Mouse (Mus musculus) yolk sac, embryonic 10.5 days (tissue): ENCODE data around the gene Hist1h4f.

Source experiments
- DNase-seq: peaks from one replicate; pipeline ENCODE4 v3.0.0-alpha.2; 2017; ENCODE audit warnings: low spot score

Hist1h4f gene

DNA sequence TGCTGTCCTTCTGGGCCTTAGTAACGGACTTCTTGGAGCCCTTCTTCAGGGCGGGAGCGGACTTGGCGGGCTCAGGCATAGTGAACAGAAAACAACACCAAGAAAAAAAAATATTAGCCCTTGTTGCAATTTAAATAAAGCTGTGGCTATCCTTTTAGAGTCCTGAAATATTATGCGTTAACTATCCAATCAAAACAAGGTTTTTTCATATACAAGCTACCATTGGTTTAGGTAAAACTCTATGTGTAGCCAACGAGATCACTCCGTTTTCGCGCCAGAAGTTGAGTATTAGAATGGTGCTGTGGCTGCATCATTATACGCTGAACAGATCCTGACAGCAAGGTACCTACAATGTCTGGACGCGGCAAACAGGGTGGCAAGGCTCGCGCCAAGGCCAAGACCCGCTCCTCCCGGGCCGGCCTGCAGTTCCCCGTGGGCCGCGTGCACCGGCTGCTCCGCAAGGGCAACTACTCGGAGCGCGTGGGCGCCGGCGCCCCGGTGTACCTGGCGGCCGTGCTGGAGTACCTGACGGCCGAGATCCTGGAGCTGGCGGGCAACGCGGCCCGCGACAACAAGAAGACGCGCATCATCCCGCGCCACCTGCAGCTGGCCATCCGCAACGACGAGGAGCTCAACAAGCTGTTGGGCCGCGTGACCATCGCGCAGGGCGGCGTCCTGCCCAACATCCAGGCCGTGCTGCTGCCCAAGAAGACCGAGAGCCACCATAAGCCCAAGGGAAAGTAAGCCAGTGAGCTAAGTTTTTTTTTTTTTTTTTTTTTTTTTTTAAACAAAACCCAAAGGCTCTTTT lies 17.7 kb downstream of the Hist1h4f start, which contains the start of gene Hist1h2af:
Gene Hist1h2af, plus strand, starts transcription at position 347 of the 808 bp plus-strand sequence.
- peak; percentile 89 for DNase-seq

DNA sequence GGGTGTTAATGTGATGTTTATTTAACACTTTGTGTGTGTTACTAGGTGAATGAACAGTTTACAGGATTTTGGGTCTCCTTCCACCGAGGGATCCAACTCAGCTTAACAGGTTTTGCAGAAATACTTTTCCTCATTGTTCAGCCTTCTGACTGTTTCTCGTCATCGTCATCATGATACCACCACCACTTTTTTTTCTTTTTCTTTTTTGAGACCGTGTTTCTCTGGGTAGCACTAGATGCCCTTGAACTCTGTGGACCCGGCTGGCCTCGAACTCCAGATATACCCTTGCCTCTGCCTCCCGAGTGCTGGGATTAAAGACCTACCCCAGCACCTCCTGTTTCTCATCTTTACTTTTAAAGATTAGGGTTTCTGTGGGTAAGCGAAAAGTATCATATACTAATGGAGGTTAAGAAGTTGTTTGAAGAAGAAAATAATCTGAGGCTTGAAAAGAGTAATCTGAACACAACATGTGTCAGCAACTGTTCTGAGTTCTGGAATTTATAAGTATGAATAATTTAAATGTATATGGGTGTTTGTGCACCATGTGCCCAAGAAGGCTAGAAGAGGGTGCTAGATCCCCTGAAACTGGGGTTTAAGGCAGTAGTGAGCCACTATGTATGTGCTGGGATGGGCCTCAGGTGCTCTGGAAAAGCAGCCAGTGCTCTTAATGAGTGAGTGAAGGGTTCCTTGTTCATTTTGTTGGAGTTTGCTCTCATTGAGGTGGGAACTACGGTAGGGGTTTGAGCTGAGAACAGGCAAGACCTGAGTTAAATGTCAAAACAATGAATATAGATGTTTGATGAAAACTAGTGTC lies 19.0 kb downstream of the Hist1h4f start:
- DNase-seq: peak; percentile 53

DNA sequence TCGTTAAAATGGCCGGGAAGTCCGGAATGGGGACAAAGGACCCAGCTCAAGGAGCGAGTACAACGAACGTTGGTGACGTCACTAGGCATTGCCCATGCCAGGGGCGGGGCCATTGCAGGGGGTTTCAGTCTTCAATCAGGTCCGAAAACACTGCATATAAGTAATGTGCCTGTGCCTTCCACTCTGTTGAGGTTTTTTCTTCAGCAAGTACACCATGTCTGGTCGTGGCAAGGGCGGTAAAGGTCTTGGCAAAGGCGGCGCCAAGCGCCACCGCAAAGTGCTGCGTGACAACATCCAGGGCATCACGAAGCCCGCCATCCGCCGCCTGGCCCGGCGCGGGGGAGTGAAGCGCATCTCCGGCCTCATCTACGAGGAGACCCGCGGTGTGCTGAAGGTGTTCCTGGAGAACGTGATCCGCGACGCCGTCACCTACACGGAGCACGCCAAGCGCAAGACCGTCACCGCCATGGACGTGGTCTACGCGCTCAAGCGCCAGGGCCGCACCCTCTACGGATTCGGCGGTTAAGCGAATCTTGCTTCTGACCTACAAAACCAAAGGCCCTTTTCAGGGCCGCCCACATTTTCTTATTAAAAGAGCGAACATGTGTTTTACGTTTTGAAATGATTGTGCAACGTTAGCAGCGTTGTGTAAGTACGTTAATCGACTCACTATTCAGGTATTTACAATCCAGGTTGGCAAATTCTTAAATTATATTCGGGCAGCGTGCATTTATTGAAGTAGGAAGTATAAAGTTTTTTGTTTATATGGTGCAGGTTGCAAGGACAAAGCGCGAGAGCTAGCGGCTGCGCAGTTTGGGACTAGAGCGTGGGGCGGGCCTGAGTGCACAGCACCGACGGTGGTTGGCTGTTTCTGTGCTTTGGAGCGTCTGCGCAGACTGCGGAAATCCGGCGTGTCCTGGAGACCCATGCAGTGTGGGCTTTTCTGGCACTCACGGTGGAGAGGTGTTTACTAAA lies 20.3 kb downstream of the Hist1h4f start, which contains the start of gene Hist1h4h:
Gene Hist1h4h, plus strand, starts transcription at position 150 of the 975 bp plus-strand sequence.
- peak; percentile 98 for DNase-seq

DNA sequence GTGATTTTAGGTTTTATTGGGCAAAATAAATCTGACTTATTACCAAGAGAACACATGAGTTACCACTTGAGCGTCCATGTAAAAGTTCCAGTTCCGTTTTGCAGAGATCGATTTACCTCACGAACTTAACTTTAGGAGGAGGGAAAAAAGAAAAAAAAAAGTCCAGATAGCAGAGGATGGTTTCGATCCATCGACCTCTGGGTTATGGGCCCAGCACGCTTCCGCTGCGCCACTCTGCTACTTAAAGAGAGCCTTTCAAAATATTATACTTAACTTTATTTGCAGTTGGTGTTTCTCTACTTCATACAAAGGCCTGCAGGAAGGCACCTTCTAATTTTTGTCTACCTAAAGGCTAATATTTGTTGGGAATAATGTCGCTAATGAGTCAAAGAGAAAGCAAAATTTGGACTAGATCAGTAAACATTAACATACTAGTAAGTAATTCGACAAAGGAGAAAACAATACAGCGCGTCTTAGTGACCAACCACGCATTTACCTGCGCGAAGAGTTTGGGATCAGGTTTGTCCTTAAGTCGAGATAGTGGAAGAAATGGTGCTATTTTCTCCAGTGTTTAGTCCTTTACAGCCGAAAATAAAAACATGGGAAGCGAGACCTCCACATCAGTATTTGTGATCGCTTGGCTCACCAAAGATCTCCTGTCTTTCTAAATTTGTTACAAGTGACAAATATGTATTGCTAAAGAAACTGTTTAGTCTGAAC lies 21.1 kb downstream of the Hist1h4f start:
- DNase-seq: peak; percentile 82

DNA sequence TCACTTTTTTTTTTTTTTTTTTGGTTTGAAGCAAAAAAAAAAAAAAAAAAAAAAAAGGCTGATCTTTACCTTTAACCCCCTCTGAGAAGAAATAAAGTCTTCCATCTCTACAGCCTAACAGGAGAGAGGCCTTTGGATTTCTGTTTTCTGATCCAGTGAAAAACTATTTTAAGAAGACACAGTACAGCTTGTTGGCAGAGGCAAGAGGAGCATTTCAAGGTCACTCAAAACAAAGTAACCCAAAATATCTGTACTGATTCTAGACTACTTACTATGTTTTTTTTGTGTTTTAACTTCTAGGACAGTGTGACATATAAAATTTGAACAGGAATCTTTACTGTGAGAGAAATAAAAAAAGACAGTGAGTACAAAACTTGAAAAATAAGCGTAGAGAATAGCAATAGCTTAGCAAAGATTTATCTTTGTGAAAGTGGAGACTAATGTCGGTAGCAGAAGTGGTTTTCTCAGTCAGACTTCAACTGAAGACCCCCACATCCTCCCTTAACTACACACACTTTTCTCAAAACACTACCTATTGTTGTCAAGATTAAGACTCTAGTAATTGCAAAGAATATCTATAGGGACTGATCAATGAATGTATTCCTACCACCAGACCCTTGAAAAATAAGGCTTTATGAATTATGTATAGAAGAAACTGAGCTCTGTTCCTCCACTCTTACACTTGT lies 21.8 kb downstream of the Hist1h4f start:
- DNase-seq: no peak

DNA sequence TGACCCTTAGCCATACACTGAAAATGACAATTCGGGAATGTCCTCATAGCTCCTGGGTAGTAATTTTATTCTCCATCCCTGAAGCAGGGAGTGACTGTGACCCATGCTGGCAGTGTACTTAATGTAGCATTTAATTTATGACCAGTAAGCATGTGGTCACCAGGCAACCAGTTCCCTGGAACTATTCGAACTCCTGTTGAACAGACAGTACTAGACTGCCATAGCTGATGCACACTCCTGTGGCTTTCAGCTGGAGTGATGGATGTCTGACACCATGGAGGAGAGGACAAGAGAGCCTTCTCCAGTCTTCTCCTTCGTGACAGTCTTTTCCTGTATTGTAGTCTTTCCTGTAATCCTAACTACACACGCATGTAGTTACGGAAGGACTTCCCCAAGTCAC lies 22.4 kb downstream of the Hist1h4f start:
- DNase-seq: no peak

DNA sequence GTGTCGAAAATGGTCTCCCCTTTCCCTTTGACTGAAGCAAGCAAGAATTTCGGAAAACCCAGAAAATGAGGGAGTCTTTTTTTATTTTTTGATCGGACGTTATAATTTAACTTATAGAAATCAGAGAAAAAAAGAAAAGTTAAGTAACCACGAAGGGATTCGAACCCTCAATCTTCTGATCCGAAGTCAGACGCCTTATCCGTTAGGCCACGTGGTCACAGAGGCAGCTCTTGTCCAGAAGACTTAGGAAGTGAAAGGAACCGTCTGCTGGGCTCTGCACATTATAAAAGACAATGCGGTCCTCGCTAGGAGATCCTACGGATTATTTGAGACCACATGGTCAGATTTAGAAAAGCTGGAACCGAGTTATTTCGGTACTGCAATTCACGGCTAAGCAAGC lies 25.1 kb downstream of the Hist1h4f start:
- DNase-seq: peak; percentile 88

DNA sequence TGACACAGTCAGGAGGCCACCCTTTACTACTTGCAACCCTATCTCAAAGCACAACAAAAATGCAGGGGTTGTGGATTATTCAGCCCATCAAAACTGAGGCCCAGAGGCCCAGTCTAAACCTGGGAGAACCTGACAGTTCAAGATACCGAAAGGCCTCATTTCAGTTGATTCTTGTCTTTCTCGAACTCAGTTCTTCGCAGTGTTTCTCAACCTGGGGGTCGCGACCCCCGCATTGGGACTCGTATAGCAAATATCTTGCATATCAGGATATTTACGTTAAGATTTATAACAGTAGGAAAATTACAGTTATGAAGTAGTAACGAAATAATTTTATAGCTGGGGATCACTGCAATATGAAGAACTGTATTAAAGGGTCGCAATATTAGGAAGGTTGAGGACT lies 25.5 kb downstream of the Hist1h4f start:
- no peak for DNase-seq

DNA sequence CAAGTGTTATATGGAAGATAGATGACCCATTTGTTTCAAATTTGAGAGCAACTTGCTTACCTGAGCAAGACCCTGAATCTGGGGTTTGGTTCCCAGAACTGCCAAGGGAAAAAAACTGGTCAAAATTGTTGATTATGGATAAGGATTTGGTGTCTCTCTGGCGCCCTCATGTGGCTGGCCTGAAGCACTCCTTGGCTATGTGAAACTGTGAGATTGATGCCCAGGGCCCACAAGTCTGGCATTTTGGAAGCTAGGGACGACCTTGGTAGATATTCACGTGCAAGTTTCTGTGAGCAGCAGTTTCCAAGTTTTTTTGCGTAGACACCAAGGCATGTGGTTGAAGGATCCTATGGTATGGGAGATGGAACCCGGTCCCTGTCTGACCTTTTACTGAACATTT lies 26.8 kb downstream of the Hist1h4f start:
- peak; percentile 76 for DNase-seq

DNA sequence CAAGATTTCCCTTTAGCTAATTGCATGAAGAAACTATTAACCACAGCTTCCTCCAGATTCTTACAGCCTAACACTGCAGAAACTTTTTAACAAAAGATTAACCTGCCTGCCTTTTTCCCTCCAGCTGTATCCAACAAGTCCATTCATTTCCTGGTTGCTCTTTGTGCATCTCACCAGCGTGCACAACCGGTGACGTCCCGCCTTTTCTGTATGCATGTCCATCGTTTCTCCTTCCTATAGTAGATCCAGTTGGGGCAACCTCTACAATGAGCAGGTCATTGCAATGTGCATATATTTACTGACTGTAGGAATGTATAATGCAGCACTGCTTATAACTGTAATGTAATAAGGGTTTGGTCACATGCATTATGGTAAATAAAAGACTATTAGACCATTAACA lies 27.5 kb downstream of the Hist1h4f start:
- no peak for DNase-seq

DNA sequence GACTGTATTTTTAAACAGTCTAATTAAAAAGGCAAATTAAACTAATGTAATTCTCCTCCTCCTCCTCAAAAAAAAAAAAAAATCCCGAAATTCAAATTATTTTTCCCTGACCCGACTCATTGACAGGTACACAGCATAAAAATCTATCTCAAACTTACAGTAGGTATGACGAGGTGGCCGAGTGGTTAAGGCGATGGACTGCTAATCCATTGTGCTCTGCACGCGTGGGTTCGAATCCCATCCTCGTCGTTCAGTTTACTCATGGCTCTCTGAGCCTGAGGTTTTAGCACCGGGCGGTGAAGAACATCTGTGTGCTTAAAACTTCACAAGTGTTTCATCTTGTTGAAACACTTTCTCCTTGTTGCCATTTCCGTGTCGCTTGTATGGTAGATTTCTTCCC lies 29.7 kb downstream of the Hist1h4f start:
- peak; percentile 80 for DNase-seq

DNA sequence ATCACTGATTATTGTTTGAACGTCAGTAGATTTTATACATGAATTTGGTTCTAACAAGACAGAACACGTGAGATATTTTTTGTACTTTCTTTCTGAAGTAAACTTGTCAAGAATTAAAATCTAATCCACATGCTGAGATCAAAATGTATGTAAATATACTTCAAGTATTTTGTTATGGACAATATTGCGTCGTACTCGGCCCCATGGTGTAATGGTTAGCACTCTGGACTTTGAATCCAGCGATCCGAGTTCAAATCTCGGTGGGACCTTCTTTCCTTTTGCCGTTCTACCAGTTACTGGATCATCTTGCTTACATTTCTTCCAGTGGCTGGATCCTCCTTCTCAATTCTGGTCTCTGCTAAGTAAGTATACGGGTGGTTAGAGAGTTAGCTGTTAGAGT lies 32.0 kb downstream of the Hist1h4f start:
- DNase-seq: peak; percentile 77

DNA sequence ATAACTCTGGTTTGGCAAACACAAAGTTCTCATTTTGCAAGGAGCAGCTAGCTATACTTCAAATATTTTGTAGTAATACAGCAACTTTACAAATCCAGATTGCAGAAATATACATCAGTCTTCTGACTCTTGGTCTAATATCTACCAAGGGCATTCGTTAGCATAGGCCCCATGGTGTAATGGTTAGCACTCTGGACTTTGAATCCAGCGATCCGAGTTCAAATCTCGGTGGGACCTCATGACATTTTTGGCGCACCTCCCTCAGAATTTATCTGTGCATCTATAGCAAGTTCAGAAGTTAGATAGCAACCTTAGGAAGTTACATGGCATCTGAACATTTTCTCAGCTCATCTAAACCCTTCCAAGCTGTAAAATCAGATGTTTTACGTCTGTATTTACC lies 32.6 kb downstream of the Hist1h4f start:
- peak; percentile 88 for DNase-seq

DNA sequence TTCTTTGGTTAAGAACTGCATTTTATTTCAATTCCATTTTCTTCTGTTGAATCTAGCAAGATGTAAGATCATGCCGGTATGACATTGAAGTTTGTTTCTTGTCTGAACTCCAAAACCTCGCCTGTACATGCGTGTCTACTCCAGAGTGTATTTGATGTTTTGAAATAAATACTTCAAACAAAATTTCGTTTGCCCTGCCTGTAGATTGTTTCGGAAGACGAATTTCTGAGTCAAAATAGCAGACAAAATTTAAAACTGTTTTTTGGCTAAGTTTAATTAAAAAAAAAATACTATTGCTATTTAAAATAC lies 33.2 kb downstream of the Hist1h4f start:
- DNase-seq: no peak

DNA sequence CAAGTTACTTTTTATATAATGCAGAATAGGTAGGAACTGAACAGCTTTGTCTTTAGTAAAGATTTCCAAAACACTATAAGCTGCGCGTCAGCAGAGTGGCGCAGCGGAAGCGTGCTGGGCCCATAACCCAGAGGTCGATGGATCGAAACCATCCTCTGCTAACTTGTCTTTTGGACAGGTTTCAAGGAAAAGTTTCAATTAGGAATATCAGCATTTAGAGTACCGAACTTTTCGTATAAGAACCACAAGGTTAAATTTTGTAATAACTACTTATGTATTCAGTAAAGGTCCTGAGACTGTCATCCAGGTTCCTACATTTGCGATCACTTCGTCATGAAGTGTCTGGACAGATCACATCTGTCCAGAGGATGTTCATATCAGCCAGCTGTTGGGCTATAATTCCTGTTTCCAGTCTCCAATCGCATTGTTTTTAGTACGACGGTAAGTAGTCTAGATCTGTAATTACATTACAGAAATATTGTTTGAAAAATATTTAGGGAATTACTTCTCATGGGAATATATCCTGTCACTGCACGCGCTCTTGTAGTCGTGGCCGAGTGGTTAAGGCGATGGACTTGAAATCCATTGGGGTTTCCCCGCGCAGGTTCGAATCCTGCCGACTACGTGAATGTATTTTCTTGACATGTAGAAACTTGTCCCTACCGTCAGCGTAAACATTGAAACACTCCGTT lies 33.7 kb downstream of the Hist1h4f start:
- peak; percentile 88 for DNase-seq

DNA sequence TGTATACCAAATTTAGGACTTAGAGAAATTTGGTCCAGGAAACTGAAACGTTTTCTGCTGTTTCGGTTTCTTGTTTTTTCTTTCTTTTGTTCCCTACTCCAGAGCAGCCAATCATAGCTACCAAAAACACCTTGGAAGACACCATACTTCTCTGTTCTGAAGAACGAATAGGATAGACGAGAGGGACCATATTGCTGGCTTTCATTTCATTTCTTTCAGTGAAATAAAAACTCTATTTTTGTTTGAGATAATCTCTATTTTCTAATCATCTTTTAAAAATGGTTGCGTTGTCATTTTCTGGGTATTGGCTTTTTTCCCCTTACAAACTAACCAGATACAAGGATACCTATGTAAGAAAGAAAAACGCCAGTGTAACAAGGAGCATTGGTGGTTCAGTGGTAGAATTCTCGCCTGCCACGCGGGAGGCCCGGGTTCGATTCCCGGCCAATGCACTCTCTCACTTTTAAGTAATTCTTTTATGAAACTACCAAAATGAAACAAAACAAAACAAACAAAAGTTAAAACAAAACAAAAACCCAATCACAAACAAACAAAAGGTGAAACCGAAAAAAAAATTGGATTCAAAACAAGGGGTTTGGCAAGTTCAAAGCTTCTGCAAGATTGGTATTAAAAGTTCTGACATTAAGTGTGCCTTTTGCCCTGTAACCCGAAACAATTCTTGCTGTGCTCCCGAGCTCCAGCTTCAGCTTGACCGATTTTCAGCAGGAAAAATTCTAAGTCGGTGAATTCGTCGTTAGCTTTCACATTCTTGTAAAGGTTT lies 34.4 kb downstream of the Hist1h4f start:
- DNase-seq: peak; percentile 80

DNA sequence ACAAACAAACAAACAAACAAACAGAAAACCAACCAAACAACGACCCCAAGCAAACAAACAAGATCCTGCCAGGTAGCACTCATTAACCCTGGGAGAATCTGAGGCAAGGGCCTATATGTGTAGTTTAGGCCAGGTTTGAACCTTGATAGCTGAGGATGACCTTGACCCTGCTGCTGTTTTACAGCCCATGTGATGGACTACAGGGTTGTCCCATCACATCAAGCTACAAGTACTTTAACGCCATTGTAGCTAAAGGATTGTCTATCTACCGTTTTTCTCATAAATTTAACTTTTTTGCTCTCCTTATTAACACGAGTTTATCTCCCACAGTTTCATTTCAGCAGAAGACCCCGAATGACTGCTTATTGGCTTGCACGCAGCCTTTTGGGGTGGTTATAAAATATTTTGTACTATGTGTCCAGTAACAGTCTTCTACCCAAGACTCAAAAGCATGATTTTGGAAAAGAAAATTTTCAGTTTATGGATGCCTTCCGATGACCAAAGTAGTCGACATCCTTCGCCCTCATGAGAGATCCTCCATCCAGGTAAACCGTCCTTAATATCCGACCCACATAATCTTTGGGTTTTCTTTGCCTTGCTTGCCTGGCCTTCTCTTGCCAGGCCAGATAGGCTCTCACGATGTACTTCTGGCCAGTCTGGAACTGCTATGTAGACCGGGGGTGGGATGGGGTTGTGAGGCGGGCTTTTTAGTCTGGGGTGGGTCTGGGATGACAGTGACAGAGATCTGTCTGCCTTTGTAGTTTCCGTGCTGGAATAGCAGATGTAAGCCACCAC lies 35.4 kb downstream of the Hist1h4f start:
- DNase-seq: no peak

DNA sequence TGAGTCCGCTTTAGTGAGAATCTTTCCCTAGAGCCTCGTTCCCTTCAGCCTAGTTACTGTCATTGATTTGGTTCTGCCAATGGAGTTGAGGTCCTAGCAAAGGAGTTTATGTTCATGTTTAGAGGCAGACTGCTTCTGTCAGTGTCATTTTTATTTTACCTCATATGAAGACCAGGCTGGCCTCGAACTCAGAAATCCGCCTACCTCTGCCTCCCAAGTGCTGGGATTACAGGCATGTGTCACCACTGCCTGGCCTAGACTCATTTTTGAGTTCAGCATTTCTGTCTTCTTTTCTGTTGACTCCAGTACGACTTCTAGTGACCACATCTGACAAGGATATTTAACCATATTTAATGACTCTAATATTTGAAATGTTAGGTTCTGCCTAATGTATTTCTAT lies 36.2 kb downstream of the Hist1h4f start:
- DNase-seq: no peak

DNA sequence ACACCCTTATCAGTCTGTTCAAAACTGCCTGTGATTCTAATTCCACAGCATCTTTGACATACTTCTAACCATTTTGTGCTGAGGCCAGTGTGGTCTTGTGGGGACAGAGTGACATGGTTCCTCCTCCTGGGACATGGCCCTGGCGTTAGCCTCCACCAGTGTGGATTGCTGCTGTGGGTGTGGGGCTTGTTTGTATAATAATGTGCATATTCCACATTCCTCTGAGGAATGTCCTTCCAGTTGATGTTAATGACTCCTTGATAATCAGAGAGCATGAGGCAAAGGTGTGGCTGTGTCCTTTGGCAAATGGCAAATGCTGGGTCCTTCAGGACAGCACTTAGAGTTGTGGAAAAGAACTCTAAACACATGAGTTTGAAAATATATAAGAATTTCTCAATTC lies 37.9 kb downstream of the Hist1h4f start:
- no peak for DNase-seq
